Mouse (Mus musculus) G1E (cell line): Measurements from ENCODE around the gene Hmgcr. TPM values are rescaled to one million over a fixed set of nuclear protein-coding genes. Genes with fewer than 3 reads are reported as not detected.
A peak's percentile ranks its signal among the peaks of the same experiment; 100 is the strongest.

Source experiments
- ATAC-seq: 2 replicates; pipeline ENCODE4 v1.8.0; 2016; ENCODE audit warnings: mild to moderate bottlenecking; ENCODE audit not compliant: insufficient number of reproducible peaks, poor library complexity, low FRiP score, severe bottlenecking; ENCODE audit errors: extremely low read depth
- DNase-seq: peaks from one replicate; pipeline ENCODE4 v3.0.0; 2012; ENCODE audit warnings: low spot score
- H3K27me3 ChIP-seq: 2 replicates; pipeline ENCODE4 v1.6.1; 2012; ENCODE audit warnings: mild to moderate bottlenecking, low read length, inconsistent platforms; ENCODE audit not compliant: insufficient read depth
- H3K36me3 ChIP-seq: replicated peaks from 2 replicates; pipeline ENCODE3; 2012; ENCODE audit warnings: mild to moderate bottlenecking, inconsistent platforms
- H3K4me1 ChIP-seq: 2 replicates; pipeline ENCODE4 v1.6.1; 2012; ENCODE audit warnings: low read depth, low read length, inconsistent platforms, mixed read lengths; ENCODE audit not compliant: insufficient read depth
- H3K4me3 ChIP-seq: 2 replicates; pipeline ENCODE4 v1.5.1; 2012; ENCODE audit warnings: low read depth, mild to moderate bottlenecking, inconsistent platforms, low read length, moderate library complexity, mixed read lengths
- H3K9me3 ChIP-seq: replicated peaks from 2 replicates; pipeline ENCODE4 v1.6.1; 2012; ENCODE audit warnings: inconsistent platforms
- CTCF ChIP-seq: IDR thresholded peaks from 2 replicates; pipeline ENCODE4 v1.5.1; 2012; ENCODE audit warnings: low read depth, low read length, inconsistent platforms, mixed read lengths
- GATA1 ChIP-seq: IDR thresholded peaks from 2 replicates; pipeline ENCODE4 v1.6.1; 2012; ENCODE audit warnings: borderline replicate concordance, low read length, inconsistent platforms, mixed read lengths
- GATA2 ChIP-seq: IDR thresholded peaks from 2 replicates; pipeline ENCODE4 v1.6.1; 2012; ENCODE audit warnings: low read depth, low read length, inconsistent platforms, borderline replicate concordance
- POLR2AphosphoS5 ChIP-seq: IDR thresholded peaks from 2 replicates; pipeline ENCODE4 v1.6.1; 2012; ENCODE audit warnings: low read depth, low read length, inconsistent platforms; ENCODE audit not compliant: insufficient replicate concordance
- TAL1 ChIP-seq: conservative IDR thresholded peaks from 2 replicates; pipeline ENCODE4 v1.6.1; 2012; ENCODE audit warnings: low read depth, low read length, inconsistent platforms, mixed read lengths
- polyA plus RNA-seq: library from polyadenylated mRNA; stranded (reverse); fragments of >175 nt; gene quantifications from 2 replicates; pipeline ENCODE4 v1.2.3, GENCODE M21; 2012
- total RNA-seq, 2 experiments: library from RNA; stranded (forward) in 1 of 2; stranded (reverse) in 1 of 2; fragments of 200-1000 nt in 1 of 2; fragments of >200 nt in 1 of 2; fragmentation: Nextera tagmentation in 1 of 2; gene quantifications; 2 replicates each; pipeline ENCODE4 v1.2.3; 2014 to 2017

Gene Hmgcr
- total and polyA plus RNA-seq, 3 experiments: 18.5 to 329 (median 206) TPM

DNA sequence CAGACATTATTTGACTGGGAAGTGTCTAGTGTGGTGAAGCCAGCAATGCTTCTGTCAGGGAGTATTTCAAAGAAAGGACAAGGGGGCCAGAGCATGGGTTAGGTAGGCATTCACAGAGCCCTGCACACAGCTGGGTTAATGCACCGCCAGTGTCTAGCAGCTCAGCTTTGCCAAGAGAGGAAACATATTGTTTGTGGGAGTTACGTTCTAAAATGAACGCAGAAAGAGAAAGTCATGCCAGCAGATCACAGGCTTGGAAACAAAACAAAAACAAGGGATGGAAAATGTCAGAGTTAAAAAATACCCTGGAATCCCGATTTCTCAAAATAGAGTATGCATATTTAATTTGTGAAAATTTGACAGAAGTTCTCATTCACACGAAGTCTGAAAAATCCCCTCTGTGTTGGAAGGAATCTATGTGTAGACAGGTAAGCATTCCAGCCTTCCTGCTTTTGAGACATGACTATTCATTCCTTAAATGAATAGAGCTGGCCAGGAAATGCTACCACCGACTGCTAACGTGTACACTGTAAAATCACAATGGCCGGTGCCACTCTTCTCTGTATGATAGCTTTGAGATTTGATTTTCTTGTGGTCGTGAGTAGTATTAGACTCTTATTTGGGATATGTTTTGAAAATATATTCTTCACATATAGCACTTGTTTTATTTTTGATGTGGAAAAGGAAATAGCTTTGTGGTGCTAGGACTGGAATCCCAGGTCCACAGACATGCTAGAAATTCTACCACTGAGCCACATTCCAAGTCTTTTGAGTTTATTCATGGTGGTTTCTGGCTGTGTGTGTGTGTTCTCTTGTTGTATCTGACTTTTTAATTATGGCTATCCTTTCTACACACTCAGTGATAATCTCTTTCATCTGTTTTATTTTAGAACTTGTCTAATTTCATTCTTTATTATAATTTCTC lies 9.7 kb upstream of the Hmgcr start:
- Histone ChIP-seq H3K4me1 (peaks cover 4% of the 10 kb centered on the region; the same call in 1 of the 2 replicates), H3K9me3 (no peaks in the 10 kb centered on the region), H3K4me3 (no peak overlapping the region), H3K36me3 (no peaks in the 10 kb centered on the region), H3K27me3 (no peaks in the 10 kb centered on the region)
- no peak for TF ChIP-seq GATA1
- TF ChIP-seq TAL1: no peak
- DNase-seq: no peak
- no peak for ATAC-seq

DNA sequence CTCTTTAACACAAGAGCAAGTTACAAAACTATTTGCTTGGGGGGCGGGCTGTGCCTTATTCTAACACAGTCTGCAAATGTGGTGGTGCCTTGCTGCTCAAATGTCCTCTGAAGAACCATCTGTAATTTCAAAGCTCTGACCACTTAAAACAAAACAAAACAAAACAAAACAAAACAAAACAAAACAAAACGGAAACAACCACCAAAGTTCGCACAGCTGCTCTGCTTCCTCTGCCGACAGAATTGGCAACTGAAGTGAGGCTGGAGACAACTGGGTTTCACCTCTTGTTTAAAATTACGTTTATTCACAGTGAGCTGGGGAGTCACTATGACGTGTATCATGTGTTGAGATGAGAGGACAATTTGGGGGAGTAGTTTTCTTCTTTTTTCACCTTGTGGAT lies 7.9 kb upstream of the Hmgcr start:
- H3K4me1 ChIP-seq: no peaks in the 10 kb centered on the region; the same call in 1 of the 2 replicates
- H3K36me3 ChIP-seq: no peaks in the 10 kb centered on the region
- ATAC-seq: no peak
- DNase-seq: no peak
- no peak for TF ChIP-seq TAL1
- no peak for TF ChIP-seq GATA2
- no peak for TF ChIP-seq GATA1
- no peak for TF ChIP-seq POLR2AphosphoS5
- no peak for TF ChIP-seq CTCF
- H3K4me3 ChIP-seq: no peak overlapping the region
- no peaks in the 10 kb centered on the region for H3K9me3 ChIP-seq
- no peaks in the 10 kb centered on the region for H3K27me3 ChIP-seq

DNA sequence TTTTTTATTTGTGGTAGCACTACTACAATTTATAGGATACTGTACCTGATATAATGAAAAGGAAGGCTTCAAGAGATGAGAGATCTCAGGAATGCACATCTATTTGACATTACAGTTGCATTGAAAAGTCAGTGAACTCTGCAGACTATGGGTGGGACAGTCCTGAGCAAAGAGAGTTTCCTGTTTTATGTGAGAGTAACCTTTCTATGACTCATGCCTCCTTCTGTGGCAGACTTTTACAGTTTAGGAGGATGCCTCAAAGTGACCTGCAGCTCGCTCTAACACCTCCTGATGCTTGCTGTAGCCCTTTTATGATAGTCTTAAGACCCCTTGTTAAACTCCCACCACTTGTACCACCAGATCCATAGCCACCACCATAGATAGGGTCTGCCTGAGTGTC lies 6.3 kb upstream of the Hmgcr start:
- ATAC-seq: no peak
- no peak overlapping the region for H3K4me3 ChIP-seq
- no peaks in the 10 kb centered on the region for H3K27me3 ChIP-seq
- H3K4me1 ChIP-seq: peaks cover 6% of the 10 kb centered on the region
- no peaks in the 10 kb centered on the region for H3K9me3 ChIP-seq
- TF ChIP-seq TAL1 (no peak), GATA2 (no peak), GATA1 (no peak), POLR2AphosphoS5 (no peak), CTCF (no peak)
- H3K36me3 ChIP-seq: no peaks in the 10 kb centered on the region
- no peak for DNase-seq

DNA sequence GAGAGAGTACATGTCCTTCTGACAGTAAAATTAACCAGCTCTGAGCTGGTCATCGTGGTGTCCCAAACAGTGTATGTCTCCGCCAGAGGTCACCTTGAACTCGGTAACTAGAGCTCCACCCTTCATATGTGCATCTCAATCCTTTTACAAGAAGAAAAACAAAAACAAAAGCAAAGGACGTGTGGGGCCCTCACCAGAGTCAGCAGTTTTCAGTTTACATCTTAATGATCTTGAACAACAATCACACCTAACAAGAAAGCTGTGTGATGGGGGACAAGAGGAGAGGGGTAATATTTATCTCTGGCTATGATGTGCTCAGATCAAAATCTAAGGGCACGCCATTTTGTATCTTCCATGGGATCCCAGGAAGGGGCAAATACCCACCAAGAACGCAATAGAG lies 5.0 kb upstream of the Hmgcr start:
- DNase-seq (no peak), ATAC-seq (no peak)
- H3K4me1 ChIP-seq: peaks cover 15% of the 10 kb centered on the region
- no peak overlapping the region for H3K4me3 ChIP-seq
- no peak for TF ChIP-seq CTCF
- no peak for TF ChIP-seq POLR2AphosphoS5
- no peak for TF ChIP-seq GATA1
- H3K27me3 ChIP-seq: no peaks in the 10 kb centered on the region
- no peaks in the 10 kb centered on the region for H3K36me3 ChIP-seq
- H3K9me3 ChIP-seq: no peaks in the 10 kb centered on the region

DNA sequence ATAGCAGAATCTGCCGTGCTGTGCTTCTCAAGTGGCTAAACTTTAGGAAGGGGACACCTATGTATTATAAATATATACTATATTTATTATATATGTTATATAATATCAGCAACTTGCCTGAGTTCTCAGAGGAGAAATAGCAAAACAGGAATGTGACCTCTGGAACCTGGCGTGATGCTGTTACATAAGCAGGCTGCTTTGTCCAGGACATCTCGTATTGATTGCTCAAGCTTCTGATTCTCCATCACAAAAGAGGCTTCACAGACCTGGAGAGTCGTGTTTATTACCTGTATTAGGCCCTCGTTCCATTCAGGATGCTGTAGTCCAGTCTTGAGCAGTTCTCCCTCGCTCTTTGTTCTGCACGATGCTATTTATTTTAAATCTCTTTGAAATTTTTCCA lies 3.1 kb upstream of the Hmgcr start:
- ATAC-seq: no peak
- Histone ChIP-seq H3K9me3 (no peaks in the 10 kb centered on the region), H3K4me1 (peaks cover 18% of the 10 kb centered on the region), H3K27me3 (no peaks in the 10 kb centered on the region), H3K36me3 (peaks cover 3% of the 10 kb centered on the region), H3K4me3 (no peak overlapping the region)
- no peak for DNase-seq
- TF ChIP-seq GATA2 (no peak), GATA1 (no peak), TAL1 (no peak), POLR2AphosphoS5 (no peak), CTCF (no peak)

DNA sequence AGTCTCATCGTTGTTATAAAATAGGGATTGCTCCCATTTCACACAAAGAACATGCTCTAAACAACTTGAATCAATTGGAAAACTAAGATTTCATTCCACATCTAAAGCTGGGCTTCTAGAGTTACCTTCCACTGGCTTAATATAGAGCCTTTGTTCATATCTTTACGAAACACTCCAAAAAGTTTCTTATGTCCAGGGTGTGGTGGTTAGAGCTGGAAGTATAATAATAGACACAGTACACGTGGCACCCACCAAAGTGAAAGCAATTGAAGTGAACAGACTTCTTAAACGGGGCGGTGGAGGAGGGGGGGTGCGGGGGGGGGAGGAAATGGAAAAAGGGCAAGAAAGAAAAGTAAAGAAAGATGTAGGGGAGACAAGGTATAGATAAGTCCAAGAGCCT lies 1.5 kb upstream of the Hmgcr start:
- Histone ChIP-seq H3K36me3 (peaks cover 13% of the 10 kb centered on the region), H3K4me1 (peaks cover 25% of the 10 kb centered on the region), H3K4me3 (no peak overlapping the region; the same call in 1 of the 2 replicates), H3K27me3 (no peaks in the 10 kb centered on the region), H3K9me3 (no peaks in the 10 kb centered on the region)
- TF ChIP-seq TAL1: no peak
- TF ChIP-seq POLR2AphosphoS5: no peak
- ATAC-seq (no peak), DNase-seq (peak; percentile 16)

DNA sequence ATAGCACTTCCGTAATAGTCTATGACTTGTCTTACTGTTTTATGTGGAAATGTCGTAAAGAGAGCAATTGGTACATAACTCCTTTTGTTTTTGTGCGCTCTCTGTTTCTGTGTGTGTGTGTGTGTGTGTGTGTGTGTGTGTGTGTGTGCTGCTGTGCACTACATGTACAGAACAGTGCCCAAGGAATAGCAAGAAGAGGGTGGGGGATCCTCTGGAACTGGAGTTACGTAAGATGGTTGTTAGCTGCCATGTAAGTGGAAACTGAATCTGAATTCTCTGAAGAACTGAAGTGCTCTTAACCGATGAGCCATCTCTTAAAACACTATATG lies 1.1 kb upstream of the Hmgcr start:
- Histone ChIP-seq H3K27me3 (no peaks in the 10 kb centered on the region), H3K4me1 (peaks cover 29% of the 10 kb centered on the region), H3K9me3 (no peaks in the 10 kb centered on the region), H3K4me3 (no peak overlapping the region; the same call in 1 of the 2 replicates), H3K36me3 (peaks cover 17% of the 10 kb centered on the region)
- ATAC-seq (no peak), DNase-seq (no peak)
- TF ChIP-seq CTCF (no peak), POLR2AphosphoS5 (no peak), GATA2 (no peak), GATA1 (no peak), TAL1 (no peak)
